Mouse (Mus musculus) thymus, postnatal 25 days (tissue): ENCODE results near the gene Hivep3.
A peak's percentile ranks its signal among the peaks of the same experiment; 100 is the strongest.

ENCODE experiments used
- DNase-seq: peaks from one replicate; pipeline ENCODE4 v3.0.0; 2022

The Hivep3 gene

DNA sequence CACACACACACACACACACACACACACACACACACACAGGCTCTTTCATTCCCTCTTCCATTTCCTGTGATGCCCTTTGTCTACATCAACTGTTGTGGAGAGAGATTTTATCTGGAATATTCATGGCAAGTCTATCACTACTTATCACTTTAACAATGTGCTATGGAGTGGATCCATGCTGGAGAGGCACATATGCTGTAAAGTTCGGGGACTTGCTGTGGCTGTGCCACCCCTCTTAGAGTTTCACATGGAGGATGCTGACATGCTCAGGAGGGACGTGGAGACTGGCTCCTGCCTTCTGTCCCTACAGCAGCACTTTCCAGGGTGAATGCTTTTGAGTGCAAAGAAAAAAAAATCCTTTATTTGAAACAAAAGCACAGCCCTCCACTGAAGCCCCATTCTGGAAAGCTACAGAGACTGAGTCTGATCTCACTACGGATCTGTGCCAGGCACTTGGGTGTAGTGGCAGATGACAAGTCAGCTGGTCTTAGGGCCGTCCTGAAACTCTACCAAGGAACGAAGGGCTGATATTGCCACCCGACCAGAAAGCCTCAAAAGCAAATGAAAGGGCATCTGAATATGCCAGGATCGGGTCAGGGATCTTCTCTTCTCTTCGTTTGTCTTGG, 143.1 kb downstream of the Hivep3 start:
- DNase-seq: no peak

DNA sequence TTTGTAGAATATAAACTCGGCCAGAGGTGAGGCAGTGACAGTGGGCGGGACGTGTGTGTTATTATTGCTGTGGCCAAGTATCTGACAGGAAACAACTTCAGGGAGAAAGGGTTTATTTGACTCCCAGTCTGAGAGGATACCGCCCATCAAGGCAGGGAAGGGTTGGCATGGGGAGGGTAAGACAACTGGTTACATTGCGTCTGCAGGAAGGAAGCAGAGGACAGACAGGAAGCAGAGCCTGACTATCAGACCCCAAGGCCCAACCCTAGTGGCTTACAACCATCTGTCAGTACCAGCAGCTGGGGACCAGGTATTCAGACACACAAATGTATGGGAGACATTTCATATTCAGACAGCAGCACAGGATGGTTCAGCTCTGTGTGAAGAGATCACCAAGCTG, 144.6 kb downstream of the Hivep3 start:
- no peak for DNase-seq

DNA sequence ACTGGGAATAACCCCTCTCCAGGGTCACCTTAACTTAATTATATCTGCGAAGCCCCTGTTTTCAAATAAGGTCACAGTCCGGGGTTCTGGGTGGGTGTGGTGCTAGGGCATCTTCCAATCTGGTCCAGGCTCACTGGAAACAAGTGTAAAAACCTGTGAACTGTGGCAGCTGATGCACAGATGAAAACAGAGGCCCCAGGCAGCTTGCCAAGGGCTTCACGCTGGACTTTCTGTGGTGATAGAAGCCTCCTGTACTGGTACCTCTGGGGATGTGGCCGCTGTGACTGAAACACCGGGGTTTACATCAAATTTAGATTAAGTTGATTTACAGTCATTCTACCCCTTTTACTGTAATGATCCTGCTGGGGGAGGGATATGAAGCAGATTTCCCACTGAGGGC, 146.1 kb downstream of the Hivep3 start:
- DNase-seq: no peak

DNA sequence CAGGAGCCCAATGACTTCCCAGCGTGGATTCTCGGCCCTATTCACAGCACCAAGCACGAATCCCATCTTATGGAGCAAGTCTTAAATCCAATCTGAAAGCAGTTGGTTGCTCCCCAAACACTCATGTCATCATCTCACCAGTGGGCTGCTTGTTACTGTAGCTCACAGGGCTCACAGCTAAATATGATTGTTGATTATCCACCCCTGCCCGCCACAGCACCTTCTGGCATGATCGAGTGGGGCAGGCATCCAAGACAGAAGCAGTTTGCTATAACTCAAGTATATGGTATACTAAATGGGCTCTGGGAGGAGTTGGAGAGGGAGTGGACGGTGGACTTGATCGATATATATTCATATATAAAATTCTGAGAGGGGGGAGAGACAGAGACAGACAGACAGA, 146.7 kb downstream of the Hivep3 start:
- no peak for DNase-seq

DNA sequence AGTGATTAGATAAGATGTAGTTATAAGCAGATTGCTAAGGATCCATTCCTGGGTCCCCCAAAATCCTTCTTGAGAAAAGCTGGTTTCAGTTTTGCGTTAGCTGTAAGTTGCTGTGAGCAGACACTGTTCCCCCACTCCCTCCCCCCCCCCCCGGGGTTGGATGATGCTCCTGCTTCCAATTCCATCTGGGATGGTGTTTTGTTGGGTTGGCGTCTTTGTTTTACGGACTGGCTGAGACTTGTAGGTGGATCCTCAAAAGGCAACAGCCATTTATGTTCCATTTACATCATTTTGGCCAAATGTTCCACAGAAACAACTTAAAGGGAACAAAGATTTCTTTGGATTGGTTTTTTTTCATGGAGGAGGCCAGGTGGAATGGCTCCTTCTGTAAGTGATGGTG, 147.7 kb downstream of the Hivep3 start:
- no peak for DNase-seq

DNA sequence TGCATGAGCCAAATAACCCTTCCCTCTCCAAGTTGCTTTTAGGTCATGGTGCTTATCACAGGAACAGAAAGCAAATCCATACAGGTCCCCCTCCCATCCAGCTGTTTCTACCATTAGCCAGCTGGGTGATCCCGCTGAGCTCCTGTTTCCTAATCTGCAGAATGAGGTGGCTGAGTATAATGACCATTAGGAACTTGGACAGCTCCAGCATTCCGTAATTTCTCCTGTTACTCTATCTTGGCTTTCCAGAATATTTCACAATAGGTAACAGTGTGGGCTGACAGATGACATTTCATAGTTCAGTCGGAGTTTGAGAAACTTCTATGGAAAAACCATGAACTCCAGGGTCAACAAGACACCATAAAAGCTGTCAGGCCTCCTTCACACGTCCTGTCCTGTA, 148.8 kb downstream of the Hivep3 start:
- DNase-seq: no peak

DNA sequence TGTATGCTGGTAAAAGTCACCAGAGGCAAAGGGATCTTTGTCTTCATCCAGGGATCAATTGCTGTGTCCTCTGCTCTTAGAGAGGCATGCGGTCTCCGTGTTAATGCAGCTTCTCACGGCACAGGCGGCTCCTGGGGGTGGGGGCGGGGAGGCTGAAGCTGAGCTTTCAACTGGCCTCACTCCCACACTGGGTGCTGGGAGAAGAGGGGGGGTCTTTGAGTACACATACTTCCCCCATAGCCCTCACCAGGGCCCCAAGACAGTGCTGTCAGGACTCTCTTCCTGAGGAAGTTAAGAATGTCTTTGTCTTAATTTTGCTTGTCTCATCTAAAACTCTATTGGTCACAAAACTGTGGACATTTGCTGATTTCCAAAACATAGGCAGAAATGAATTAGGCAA, 149.2 kb downstream of the Hivep3 start:
- no peak for DNase-seq

DNA sequence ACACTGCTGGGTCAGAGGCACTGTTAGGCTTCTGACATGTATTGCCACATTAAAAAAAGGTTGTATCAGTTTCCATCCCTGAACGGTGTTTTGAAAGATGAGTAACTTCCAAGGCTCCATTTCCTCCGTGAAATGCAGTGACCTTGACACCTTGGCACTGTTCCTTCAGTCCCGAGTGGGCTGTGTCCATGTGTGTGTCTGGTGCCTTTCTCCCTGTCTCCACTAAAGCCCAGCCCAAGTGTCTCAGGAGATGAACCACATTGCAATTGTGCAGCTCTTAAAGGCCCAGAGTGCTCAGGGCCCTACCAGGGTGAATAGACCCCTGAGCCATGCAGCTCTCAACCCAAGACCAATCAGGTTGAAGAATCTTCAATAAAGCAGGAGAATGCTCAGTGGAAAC, 153.0 kb downstream of the Hivep3 start:
- DNase-seq: no peak

DNA sequence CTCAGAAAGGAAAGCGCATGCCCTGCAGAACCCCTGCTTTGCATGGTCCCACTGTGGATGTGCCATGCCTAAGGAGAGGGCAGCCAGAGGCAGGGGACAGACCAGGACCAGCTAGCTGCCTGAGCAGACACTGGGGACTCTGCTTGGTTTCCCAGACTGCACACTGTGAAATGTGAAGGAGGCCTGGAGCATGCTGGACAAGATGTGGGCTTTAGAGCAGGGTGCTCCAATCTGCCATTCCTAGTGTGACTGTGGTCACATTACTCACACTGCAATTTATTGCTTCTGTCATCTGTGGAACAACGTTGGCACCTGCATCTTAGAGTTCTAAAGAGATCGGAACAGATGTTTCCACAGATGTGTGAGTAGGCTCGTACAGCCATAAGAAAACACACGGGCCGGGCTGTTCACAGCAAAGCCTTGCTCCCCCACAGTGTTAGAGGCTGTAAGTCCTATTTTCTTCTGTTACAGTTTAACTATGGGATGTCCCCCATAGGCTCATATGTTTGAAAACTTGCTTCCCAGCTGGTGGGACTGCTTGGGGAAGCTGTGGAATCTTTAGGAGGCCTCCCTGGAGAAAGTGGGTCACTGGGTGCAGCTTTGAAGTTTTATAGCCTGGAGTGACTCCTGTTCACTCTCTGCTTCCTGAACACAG, 154.1 kb downstream of the Hivep3 start:
- no peak for DNase-seq

DNA sequence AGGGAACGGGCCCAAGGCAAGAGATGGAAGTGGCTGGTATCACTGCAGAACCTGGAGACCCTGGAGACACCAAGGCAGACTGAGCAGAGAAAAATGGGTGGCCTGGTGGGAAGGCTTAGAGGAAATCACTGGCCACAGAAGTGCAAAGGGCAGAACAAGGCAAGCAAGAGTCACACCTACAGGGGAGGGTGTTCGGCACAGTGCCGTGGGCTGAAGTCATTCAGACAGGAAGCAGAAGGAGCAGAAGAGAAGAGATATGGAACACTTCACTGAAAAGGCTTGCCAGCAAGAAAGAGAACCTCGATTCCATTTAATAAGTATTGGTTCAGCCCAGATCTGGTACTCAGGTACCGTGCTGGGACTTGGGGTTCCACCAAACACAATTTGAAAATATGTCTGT, 156.2 kb downstream of the Hivep3 start:
- no peak for DNase-seq

DNA sequence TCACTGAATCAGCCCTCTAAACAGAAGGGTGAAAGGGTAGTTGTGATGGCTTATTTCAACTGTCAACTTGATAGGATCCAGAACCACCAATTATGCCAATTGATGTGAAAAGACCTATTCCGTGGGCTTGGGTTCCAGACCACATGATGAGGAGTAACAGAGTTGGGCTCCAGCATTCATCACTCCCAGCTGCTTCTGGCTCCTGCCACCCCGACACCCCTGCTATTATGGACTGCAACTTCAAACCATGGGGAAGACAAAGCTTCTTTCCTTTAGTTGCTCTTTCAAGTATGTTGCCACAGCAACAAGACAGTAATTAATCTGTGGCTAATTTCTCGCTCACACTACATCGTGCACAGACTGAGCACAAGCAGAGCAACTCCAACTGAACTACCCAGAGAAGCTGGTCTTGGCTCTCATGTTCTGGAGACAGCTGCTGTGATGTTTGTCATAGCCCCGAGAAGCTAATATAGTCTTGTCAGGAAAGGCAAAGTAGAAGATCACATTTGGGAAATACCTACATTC, 159.7 kb downstream of the Hivep3 start:
- no peak for DNase-seq

DNA sequence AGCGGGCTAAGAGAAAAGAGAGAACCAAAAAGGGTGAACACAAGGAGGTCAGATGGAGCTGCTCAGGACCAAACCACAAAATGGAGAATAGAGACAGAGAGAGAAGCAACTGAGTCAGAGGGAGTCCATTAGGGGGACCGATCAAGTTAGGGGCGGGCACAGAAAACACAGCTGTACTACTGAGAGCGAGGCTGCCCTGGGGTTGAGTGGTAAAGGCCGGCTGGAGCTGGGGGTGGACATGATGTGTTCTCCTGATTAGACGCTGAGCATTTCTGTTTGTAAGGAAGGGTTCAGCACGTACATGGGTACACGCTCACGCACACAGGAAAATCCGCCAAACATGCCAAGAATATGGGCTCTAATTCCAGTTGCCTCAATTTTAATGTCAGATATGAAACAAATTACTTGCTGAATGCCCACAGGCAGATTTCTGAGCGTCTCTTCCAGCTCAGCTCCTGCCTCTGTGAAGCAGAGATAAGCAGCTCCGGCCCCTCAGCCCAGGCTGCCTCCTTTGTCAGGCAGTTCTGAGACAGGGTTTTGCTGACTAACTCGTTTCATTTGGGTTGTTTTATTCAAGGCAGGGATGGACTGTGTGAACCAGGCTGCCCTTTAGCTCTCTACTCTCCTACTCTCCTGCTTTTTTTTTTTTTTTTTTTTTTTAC, 161.3 kb downstream of the Hivep3 start:
- no peak for DNase-seq

DNA sequence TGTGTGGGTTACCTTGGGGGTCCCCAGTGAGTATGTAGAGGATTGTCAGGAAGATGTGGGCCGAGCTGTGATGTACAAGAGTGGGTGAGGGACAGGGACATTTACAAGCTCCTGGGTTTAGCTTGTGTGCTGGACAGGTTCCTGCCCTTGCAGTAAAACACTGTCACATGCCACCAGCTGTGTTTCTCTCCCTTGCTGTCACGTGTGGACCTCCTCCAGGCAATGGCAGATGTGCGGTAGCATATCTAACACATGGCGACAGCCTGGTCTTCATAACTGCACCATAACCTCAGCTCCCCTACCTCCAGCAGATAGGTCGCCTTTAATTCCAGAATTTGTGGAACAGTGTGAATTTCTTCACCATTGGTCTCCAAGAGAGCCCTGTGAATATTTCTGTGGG, 161.9 kb downstream of the Hivep3 start:
- DNase-seq: no peak

DNA sequence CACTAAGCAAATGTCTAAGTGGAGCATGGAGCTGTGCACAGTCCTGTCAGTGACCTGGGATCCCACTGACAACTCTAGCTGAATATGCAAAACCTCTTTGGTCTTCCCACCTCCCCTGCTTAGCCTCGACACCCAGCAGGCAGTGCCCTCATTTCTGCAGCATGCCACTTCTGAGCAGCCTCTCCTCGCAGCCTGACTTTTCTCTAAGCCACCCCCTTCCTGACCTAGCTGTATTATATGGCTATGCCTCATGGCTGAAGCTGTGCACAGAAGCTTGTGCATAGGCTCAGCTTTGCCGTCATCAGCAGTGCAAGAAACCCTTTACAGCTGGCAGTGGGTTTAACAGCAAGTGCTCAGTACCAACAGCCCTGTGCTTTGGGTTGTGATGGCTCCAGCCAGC, 163.0 kb downstream of the Hivep3 start:
- peak; percentile 50 for DNase-seq

DNA sequence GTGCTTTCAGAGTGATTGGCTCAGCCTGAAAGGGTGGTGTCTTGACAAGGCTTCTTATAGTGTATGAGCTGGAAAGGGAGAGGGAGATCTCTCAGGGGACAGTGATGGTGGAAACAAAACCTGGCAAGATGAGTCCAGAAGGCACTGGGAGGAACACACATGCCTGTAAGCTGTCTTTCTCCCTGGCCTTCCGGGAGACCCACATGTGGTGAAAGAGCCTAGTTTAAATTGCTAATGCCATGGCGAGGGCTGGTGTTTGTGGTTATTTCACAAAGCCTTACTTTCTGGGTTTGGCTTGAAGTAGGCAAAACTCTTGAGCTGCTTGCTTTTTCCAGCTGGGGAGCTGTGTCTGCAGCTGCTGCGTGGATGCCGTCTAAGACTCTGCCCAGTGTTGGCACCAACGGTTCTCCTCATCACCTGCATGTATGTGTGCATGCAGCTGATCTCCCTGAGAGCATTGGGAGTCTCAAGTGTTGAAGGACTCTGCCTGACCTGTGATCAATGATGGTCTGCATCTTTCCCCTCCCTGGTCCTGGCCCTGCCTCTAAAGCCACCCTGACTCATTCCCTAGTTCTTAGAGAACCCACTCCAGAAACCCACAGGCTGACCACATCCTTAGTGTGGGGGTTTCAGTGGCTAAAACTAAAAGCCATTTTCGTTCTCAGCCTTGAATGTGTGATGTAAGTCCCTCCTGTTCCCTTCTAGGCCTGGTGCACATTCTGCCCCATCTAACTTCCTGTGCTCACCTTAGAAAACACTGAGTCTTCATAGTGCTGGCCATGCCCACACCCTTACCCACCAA, 163.7 kb downstream of the Hivep3 start:
- peak; percentile 57 for DNase-seq

DNA sequence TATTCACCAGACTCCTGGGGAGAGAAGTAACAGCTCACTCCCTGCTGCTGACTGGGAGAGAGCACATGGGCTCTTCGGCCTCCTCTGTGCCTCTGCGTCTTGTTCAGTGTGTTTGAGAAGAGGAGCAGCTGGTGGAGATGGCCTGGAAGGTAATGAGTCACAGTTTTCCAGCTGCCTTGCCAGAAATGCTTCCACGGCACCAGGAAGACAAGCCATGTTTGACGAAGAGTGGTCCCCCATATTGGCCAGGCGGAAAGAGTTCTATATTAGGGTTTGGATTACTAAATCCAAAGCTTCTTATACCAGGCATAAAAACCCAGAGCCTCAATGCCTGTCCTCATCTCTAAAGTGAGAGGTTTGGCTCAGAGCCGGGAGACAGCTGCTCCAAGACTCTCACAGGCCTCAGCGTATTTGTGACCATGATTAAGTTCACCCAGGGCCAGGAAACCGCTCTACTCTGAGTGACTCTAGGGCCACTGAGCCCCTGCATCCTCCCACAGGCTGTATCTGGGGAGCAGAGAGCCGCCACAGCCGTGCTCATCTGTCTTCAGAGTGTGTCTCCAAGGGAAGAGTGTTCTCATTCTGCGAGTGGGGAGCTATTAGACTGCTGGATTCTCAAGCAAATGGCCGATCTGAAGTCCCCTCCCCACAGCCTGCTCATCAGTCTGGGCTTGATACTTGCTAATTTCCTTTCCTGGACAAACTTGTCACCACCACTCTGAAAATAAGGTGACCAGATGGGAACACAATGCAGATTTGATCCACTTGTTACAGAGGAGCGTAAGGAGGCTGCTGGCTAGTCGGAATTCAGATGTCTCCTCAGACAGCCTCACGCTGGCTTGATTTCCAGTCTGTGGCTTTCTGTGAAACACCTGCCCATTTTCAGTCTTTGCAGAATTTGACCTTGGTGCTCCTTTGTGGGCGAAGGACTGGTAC, 168.2 kb downstream of the Hivep3 start:
- no peak for DNase-seq

DNA sequence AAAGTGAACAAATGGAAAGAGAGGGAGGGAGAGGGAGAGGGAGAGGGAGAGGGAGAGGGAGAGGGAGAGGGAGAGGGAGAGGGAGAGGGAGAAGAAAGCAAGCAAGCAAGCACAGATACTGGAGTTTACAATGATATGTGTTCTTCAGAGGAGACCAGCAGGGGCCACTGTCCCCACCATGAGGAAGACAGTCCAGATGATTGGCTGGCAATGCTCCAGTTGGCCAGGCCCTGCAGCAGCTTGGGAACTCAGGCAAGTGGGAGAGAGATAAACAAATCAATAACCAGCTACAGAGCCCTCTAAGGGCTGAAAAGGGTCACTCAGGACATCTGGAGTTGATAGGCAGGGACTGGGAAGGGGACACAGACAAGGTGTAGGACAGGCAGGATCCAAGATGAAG, 169.7 kb downstream of the Hivep3 start:
- no peak for DNase-seq

DNA sequence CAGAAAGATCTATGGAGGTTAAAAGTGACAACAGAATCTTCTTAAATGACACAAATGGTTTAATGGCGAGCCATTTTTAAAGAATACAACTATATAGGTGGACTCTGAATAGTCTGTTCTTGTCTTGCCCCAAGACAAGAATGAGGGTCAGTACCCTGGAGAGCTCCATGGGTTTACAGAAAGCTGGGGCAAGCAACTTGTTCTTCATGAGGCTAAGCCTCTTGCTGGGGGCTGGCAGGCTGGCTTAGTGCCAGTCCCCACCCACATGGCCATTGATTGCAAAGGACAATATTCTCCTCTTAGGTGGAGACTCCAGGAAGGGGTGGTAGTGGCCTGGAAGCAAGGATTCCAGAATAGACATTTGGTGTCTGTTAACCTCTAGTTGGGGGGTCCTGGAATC, 170.2 kb downstream of the Hivep3 start:
- no peak for DNase-seq

DNA sequence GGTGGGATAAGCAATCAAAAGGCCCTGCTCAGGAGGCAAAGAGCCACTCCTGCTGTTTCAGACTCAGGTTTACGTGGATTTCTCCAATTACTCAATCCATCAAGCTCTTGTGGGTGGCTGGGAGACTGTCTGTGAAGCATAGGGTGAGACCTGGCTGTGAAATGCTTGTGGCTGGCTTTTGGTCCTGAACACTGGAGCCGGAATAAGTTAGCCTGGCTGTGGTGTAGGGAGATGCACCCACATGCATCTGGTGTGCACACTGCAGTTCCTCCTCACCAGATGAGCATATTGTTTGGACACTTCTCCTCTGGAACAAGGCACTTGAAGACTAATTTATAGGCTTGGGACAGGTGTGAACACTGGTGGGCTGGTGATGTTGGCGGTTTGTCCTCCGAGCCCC, 170.7 kb downstream of the Hivep3 start:
- DNase-seq: no peak

DNA sequence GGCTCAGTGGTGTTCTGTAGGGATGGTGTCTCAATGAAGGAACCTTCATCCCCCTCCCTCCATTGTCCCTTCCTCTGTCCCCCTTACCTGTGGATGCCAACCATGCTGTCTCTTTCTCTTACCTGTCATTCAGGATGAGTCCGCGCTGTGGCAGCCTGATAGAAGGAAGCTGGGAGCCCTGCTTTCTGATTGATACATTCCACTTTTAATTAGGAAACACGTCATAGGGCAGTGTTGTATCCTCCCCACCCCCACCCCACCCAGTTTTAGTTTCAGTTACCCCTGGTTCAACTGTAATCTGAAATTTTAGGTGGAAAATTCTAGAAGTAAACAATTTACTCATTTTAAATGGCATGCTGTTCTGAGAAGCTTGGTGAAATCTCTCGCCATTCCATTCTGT, 173.5 kb downstream of the Hivep3 start:
- no peak for DNase-seq

DNA sequence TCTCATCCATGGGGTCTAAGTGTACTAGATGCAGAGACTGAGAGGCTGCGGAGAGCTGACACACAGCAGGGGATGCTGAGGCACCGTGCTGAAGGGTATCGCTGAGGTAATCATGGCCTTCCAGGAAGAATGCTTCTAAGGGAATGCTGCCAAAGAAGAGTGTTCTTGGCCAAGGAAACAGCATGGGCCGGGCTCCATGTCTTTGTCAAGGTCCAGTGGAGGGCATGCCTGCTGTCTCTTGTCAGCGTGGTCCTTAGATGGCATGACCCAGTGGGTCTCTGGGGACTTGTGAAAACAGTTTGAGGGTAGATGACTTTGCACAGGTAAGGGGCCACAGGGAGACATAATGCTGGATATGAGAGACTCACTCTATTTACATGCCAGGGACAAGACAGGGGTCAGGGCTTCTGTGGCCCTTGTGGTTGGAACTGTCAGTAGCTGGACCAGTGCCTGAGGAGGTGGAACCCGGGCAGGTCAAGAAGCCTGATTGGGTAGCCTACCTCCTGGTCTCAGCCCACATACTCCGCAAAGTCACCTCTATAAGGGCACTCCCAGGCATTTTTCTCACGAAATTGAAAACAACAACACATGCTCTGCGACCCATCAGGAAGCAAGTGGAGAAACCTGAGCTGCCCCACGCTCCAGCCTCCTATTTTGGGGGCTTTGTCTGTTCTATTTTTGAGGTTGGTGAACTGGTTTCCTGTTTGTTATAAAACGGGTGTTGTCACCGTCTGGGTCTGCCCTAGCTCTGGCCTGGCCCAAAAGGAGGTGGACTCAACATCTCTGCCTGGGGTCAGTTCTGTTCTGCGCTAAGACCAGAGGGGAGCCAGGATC, 177.7 kb downstream of the Hivep3 start:
- no peak for DNase-seq
